Mouse (Mus musculus): ENCODE measurements around the gene Aph1b.
A peak's percentile ranks its signal among the peaks of the same experiment; 100 is the strongest.
"Not testable (repeated sequence)": the region's sequence is repeated elsewhere in the genome, so short reads cannot be mapped to it uniquely, and the experiment has no call there.

Aph1b gene

GRCm38 (mm10) chr9:66795464-66796324, at the start of gene Aph1b:
Gene Aph1b (minus strand): TSS chr9:66795490.
- DNase-seq: peak; percentile 96

- no peak for DNase-seq
Measured at GRCm38 (mm10) chr9:66835097-66835480, 39.8 kb upstream of the Aph1b start.

- DNase-seq: peak; percentile 100
Measured at GRCm38 (mm10) chr9:66834318-66835096, 39.2 kb upstream of the Aph1b start, which contains the start of gene Aph1c. Gene Aph1c (minus strand): TSS chr9:66834726.

- no peak for DNase-seq
Measured at GRCm38 (mm10) chr9:66833851-66834250, 38.6 kb upstream of the Aph1b start.

GRCm38 (mm10) chr9:66832366-66832908, 37.1 kb upstream of the Aph1b start:
- no peak for DNase-seq

GRCm38 (mm10) chr9:66825990-66826389, 30.7 kb upstream of the Aph1b start:
- no peak for DNase-seq

DNA sequence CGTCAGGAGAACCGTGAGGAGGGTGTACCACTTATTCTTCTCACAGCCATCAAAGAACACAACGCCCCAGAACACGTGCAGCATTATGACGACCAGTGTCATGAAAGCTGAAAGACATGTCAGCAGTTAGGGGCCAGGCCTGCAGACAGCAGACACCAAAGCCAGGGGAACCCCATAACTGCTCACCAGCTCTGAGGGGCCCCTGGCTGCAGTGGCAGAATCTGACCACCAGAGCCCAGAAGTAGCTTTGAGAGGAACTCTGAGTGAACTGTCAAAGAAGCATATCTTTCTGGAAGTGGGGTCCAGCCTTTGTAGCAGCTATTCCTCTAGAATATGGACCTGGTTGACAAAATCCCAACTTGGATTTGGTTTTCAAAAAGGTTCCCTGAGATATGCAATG, 27.0 kb upstream of the Aph1b start:
- DNase-seq: not testable (repeated sequence)

DNA sequence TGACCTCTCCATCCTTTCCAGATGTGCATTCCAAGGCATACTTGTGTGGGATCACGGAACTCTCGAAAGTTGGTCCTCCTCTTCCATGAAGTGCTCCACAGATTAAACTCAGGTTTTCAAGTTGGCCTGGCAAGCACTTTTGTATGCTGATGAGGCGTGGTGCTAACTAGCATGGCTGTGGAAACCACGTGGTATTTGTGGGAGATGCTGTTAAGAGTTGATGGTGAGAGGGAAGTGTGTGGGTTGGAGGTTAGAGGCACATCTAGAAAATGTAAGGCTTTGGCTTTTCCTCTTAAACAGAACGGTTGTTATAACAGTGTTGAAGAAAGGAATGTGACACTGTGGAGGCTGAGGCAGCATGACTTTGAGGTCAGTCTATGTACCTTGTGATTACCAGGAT, 25.7 kb upstream of the Aph1b start:
- DNase-seq: no peak

- DNase-seq: no peak
Measured at GRCm38 (mm10) chr9:66813392-66813791, 18.1 kb upstream of the Aph1b start.

DNA sequence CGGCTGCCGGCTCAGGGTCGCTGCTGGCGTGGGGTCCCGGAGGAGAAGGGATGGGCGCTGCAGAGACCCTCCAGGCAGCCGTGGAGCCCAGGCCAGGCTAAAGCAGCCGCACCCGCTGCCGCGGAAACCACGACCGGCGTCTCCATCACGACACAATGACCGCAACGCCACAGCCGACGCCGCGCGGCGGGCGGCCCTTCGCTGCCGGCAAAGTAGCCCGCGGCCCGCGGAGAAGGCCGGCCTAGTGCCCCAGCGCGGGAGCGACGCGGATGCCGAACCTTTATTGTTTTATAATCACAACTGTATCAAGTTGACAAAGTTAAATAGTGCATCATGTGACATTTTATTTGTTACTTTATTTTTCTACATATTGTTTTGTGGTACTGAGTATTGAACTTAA, 10.7 kb upstream of the Aph1b start:
- DNase-seq: not testable (repeated sequence)

DNA sequence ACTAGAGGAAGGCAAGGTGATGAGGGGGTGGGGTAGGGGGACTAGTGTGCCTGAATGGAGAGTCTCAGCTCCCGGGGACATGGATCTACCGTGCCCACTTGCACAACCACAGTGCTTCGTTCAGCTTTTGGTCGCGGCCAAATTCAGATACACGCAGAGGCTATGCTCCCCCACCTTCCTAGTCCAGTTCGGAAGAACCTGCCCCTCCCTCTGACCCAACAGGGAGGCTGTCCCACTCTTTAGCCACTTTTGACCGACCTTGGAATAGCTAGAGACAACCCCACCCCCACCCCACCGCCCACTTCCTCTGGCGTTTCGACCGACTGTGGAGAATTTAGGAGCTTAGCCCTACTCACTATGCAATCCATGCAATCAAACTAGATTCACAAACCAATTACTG, 6.7 kb upstream of the Aph1b start:
- DNase-seq: no peak

GRCm38 (mm10) chr9:66796739-66797138, 1.4 kb upstream of the Aph1b start, which contains the start of gene Gm10647:
Gene Gm10647 (plus strand): TSS chr9:66797039.
- DNase-seq: no peak

DNA sequence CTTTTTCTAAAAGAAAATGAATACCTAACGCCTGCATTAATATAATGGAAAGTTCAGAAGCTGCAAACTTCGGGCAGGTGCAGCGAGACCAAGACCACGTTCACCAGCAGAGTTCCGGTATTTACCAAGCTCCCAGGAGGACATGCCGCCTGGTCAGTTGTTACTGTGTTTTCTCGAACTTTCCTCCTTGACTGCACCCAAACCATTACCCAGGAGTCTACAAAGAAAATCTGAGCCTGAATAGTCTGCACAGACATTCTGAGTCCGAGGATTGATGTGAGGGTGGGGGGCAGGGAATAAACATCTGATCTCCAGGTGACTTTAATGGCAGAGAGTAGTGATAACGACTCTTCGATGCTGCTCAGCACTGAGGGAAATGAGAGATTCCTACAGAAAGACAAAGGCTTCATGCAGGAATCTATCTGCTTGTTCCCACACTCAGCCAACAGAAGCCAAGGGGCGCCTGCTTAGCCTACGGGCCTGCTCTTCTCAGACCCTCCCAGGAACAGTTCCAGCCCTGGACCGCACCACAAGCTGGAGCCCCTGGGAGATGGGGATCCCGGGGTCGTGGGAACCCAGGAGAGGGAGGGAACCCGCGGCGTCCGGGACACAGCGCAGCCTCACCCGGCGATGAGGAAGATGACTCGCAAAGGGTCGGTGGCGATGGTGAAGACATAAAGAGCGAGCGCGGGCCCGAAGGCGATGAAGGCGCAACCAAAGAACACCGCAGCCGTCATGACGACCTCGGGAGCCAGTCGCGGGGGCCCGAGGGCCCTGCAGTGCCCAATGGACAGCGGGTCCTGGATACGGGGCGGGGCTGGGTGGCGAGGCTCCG, 444 bp downstream of the Aph1b start:
- no peak for DNase-seq

DNA sequence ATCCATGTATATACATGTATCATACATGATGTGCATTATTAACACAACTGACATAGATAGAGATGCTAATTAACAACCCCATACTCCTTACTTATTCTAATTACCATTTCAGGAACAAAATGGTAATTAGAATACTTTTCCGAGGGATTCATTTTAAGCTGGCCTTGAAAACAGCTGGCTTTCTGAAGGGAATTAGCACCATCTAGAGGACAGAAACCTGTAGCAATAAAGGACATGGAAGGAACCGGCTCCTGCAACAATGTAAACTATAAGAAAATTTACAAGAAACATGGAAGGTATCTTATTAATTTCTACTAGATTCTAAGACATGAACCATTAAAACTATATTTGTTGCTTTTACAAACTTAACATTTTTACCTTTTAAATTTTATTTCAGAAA, 7.5 kb downstream of the Aph1b start:
- DNase-seq: no peak

DNA sequence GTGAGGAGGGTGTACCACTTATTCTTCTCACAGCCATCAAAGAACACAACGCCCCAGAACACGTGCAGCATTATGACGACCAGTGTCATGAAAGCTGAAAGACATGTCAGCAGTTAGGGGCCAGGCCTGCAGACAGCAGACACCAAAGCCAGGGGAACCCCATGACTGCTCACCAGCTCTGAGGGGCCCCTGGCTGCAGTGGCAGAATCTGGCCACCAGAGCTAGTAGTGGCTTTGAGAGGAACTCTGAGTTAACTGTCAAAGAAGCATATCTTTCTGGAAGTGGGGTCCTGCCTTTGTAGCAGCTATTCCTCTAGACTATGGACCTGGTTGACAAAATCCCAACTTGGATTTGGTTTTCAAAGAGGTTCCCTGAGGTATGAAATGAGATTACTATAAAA, 10.7 kb downstream of the Aph1b start:
- not testable (repeated sequence) for DNase-seq

DNA sequence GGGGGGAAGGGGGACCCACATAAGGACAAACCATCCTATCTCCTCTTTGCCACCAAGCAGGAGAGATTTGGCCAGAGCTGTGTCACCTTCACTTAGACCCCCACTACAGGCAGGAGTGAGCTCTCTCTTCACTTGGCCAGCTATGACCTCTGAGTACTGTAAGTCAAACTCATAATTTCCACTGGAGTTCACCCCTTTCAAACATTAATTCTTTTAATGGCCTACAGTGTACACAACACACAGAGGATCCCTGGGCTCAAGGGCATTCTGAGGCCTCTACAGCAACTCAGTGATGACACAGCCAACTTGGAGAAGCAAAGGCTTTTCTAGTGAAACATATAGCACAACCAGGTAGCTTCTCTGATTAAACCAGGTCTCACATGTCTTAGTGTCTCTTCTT, 24.6 kb downstream of the Aph1b start:
- DNase-seq: no peak

- no peak for DNase-seq
Measured at GRCm38 (mm10) chr9:66769275-66769674, 26.0 kb downstream of the Aph1b start.

GRCm38 (mm10) chr9:66768721-66769120, 26.6 kb downstream of the Aph1b start:
- no peak for DNase-seq

- no peak for DNase-seq
Measured at GRCm38 (mm10) chr9:66760991-66761390, 34.3 kb downstream of the Aph1b start.

DNA sequence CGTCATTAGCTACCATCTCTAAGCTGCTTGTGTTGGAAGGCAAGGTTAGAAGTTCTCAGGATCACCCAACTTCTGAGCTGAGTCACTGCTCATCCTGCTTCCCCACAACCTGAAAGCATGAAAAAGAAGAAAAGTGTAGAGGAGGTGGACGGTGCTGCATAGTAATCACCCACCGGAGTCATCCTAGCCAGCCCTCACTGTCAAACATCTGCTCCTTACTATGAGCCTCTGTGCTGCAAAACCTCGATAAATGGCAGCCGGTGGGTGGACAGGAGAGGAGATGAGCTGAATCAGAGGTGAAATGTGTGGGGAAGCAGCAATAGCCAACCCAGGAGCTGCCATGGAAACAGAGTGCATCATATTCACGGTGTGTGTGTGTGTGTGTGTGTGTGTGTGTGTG, 42.4 kb downstream of the Aph1b start:
- DNase-seq: no peak

DNA sequence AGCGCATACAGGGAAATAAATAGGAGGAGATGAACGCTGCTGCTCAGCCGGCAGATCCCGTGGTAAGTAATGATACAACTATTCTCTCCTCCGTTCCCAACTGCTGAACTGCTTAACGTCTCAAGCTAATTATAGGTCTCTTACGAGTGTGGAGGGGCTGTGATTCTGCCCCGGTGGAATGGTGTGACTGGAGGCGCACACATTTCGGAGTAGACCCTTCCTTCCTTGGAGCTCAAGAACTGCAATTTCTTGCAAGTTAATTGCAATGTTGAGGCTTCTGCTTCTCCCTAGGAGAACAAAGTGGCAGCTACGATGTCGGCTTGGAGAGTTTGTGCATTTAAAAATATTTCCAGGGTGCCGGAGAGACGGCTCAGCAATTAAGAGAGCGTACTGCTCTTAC, 46.9 kb downstream of the Aph1b start:
- DNase-seq: no peak

DNA sequence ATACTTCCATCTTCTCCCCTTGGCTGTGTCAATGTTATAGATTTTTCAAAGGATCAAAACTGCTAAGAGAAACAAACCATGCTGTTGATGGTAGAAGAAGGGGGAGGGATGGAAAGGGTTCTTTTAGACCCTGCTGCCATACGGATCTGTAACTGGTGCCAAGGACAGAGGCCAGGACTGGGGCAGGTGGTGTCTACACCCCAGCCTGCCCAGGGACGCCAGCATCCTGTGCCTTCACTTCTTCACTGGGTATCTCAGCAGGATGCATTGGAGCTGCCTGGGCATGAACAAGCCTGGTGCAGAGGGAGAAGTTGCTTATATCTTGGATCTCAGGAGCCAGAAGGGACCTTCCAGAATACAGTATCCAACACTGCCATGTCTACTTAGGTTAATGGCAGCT, 50.8 kb downstream of the Aph1b start:
- no peak for DNase-seq

GRCm38 (mm10) chr9:66739516-66739915, 55.8 kb downstream of the Aph1b start:
- no peak for DNase-seq

Measured in layer of hippocampus, adult 9-11 months (tissue).